9 mouse cellular contexts compared by ENCODE assay signal in the genomic region with DNA sequence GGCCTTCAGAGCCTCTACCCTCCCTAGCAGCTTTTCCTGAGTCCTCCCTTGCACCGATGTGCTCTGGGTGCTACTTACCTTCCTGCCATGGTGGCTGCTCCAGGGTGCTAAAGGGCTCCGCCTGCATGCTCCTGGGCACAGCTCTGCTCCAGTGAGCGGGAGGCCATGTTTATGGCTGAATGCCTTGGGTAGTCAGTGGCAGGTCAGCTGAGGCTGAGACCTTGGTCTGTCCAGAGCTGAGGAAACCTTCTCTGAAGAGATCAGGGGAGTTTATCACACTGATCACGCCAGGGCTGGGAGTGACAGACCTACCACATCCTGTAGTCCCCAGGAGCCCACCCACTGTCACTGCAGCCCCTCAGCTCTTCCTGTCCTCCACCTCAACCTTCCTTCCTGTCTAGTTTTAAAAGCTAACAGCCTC. TPM values are rescaled to one million over a fixed set of nuclear protein-coding genes. Genes with fewer than 3 reads are reported as not detected.
A peak's percentile ranks its signal among the peaks of the same experiment; 100 is the strongest.
DNase-seq lines count a peak whose midpoint lies in the region; ATAC-seq and TF ChIP-seq lines count a peak whose summit lies in the region.
"Had no signal": no experiment of that assay in that cellular context is flagged by ENCODE, and none has a peak within 500 bp of the region (broad histone marks: within the 10 kb centered on the region; RNA-seq: fewer than 3 reads in every experiment).

A gene (minus strand): TSS at position 382 of the 421 bp plus-strand sequence.

- peak within 1 kb of the TSS; percentile 26; the same call in 1 of the 2 replicates for H3K4me3 ChIP-seq in liver, adult 2 months (ENCODE audit: insufficient read depth, low read depth, low read length)
- H3K4me3 ChIP-seq in limb, embryonic 15.5 days, result no peak within 1 kb of the TSS
- H3K4me3 ChIP-seq: limb, embryonic 12.5 days had no signal

- no peak within 1 kb of the TSS for H3K4me2 ChIP-seq in limb, embryonic 15.5 days
- H3K4me2 ChIP-seq: limb, embryonic 12.5 days had no signal

- no peak within 1 kb of the TSS for H3K9ac ChIP-seq in liver, adult 2 months (ENCODE audit: low read depth, low read length)
- H3K9ac ChIP-seq in limb, embryonic 15.5 days, result no peak within 1 kb of the TSS
- H3K9ac ChIP-seq: limb, embryonic 12.5 days had no signal

- 0 out of 2 replicates have a peak, but pooled peaks have one; percentile 20 for ATAC-seq in erythroid progenitor cell, adult 5-6 weeks (replicated peaks; ENCODE audit: low FRiP score, poor library complexity, severe bottlenecking)
- peak; percentile 57; the same call in 1 of the 2 replicates for ATAC-seq in limb, embryonic 15.5 days (ENCODE audit: insufficient number of reproducible peaks, low FRiP score, low TSS enrichment, low read depth)

- no peaks in the 10 kb centered on the region; the same call in 1 of the 2 replicates for H3K36me3 ChIP-seq in liver, adult 2 months (ENCODE audit: control insufficient read depth, insufficient read depth, low read length)
- H3K36me3 ChIP-seq in limb, embryonic 15.5 days, result peaks cover 42% of the 10 kb centered on the region

- H3K27me3 ChIP-seq in liver, adult 2 months (ENCODE audit: control insufficient read depth, insufficient read depth, low read length), result no peaks in the 10 kb centered on the region
- no peaks in the 10 kb centered on the region for H3K27me3 ChIP-seq in limb, embryonic 15.5 days
- H3K27me3 ChIP-seq: limb, embryonic 12.5 days had no signal

- no peaks in the 10 kb centered on the region for H3K4me1 ChIP-seq in liver, adult 2 months (ENCODE audit: control insufficient read depth, insufficient read depth, low read length)
- no peaks in the 10 kb centered on the region for H3K4me1 ChIP-seq in limb, embryonic 15.5 days
- H3K4me1 ChIP-seq: limb, embryonic 12.5 days had no signal

- TF ChIP-seq CTCF in liver, adult 2 months (IDR thresholded peaks at IDR 0.05; ENCODE audit: low read depth, low read length), result no peak

- TF ChIP-seq POLR2A in liver, adult 2 months (IDR thresholded peaks at IDR 0.05; ENCODE audit: extremely low read depth, insufficient read depth, low read length), result no peak

- no peaks in the 10 kb centered on the region for H3K9me3 ChIP-seq in limb, embryonic 15.5 days
- H3K9me3 ChIP-seq: limb, embryonic 12.5 days had no signal

- WGBS in liver, adult 2 months, result 63% methylated on average over 4 of the region's 4 CpGs
- WGBS in limb, embryonic 15.5 days, result 63% methylated on average over 4 of the region's 4 CpGs

- DNase-seq in liver, adult 2 months (ENCODE audit: extremely low read depth, low read depth, low spot score), result no peak
- DNase-seq in liver, result no peak
- peak; percentile 48 to 62 for DNase-seq in thymus, adult 18-20 months
- DNase-seq in cerebellum, postnatal 14 days, result no peak
- DNase-seq in left cerebral cortex, postnatal 10 days (ENCODE audit: extremely low spot score in 1 of 2, low spot score in 2 of 2), result no peak
- no peak for DNase-seq in testis, postnatal 14 days (ENCODE audit: low spot score)

- intact Hi-C loops in left cerebral cortex, postnatal 10 days (cut with DNase I), result no loop called here

- no peaks in the 10 kb centered on the region for H3K79me2 ChIP-seq in liver, adult 2 months (ENCODE audit: control insufficient read depth, insufficient read depth, low read length)

- no peak within 1 kb of the TSS for H3K27ac ChIP-seq in liver, adult 2 months (replicated peaks; ENCODE audit: insufficient read depth, low read depth, low read length)
- no peak within 1 kb of the TSS for H3K27ac ChIP-seq in limb, embryonic 15.5 days
- H3K27ac ChIP-seq: limb, embryonic 12.5 days had no signal

RNA-seq across cellular contexts. Expression of the gene that starts here (rescaled TPM):
- 0.18 and 0.20 TPM in 2 replicates for total RNA-seq in liver, adult 2 months (2014; rRNA removed)
- 0.29 and 0.67 TPM in 2 replicates for polyA plus RNA-seq in liver, adult 2 months (2012; rRNA removed)
- 0.84 and 1.1 TPM in 2 replicates for total RNA-seq in erythroid progenitor cell, adult 5-6 weeks (2015; ENCODE audit: low replicate concordance)
- 0.45 and 1.9 TPM in 2 replicates for total RNA-seq in erythroid progenitor cell, adult 5-6 weeks (2017; ENCODE audit: low replicate concordance)
- polyA plus RNA-seq in limb, embryonic 15.5 days (2015; fragmentation: Nextera tagmentation; extraction: Ambion mirVana), result 1.00 and 1.2 TPM in 2 replicates
- total RNA-seq in left cerebral cortex, postnatal 10 days (2021), result 1 to 10 TPM; 1.7 to 1.9 TPM

Comparison
In these comparisons a context has a peak if more than half of its experiments do, and no peak if none do; other contexts are left out.
1. DNase-seq: peak in thymus, adult 18-20 months (2 of 2); none in liver, adult 2 months (single experiment), liver (single experiment), cerebellum, postnatal 14 days (0 of 2), left cerebral cortex, postnatal 10 days (0 of 2) and testis, postnatal 14 days (single experiment).